Comparison of ENCODE assay signal across 20 mouse cellular contexts in genomic region chr1:151111683-151112082, GRCm38 (mm10).
A peak's percentile ranks its signal among the peaks of the same experiment; 100 is the strongest.
DNase-seq lines count a peak whose midpoint lies in the region; ATAC-seq and TF ChIP-seq lines count a peak whose summit lies in the region.
"Had no signal": no experiment of that assay in that cellular context is flagged by ENCODE, and none has a peak within 500 bp of the region (broad histone marks: within the 10 kb centered on the region; RNA-seq: fewer than 3 reads in every experiment).

No protein-coding gene starts in this region.

- H3K4me1 ChIP-seq in liver, embryonic 13.5 days (replicated peaks), result peaks cover 21% of the 10 kb centered on the region
- H3K4me1 ChIP-seq in liver, postnatal 0 days (ENCODE audit: insufficient read depth), result no peaks in the 10 kb centered on the region
- H3K4me1 ChIP-seq in limb, embryonic 10.5 days, result peaks cover 14% of the 10 kb centered on the region
- no peaks in the 10 kb centered on the region for H3K4me1 ChIP-seq in stomach, postnatal 0 days (replicated peaks; ENCODE audit: control insufficient read depth, insufficient read depth)
- H3K4me1 ChIP-seq: heart, embryonic 13.5 days had no signal

- TF ChIP-seq CTCF in liver, postnatal 0 days (IDR thresholded peaks at IDR 0.05; ENCODE audit: low read depth), result no peak
- TF ChIP-seq CTCF in stomach, postnatal 0 days (IDR thresholded peaks at IDR 0.05; ENCODE audit: low read depth), result no peak

- H3K27ac ChIP-seq in liver, embryonic 13.5 days, result no peak overlapping the region
- no peak overlapping the region for H3K27ac ChIP-seq in liver, postnatal 0 days (ENCODE audit: low read depth)
- no peak overlapping the region for H3K27ac ChIP-seq in limb, embryonic 10.5 days
- no peak overlapping the region for H3K27ac ChIP-seq in stomach, postnatal 0 days (replicated peaks)
- H3K27ac ChIP-seq: embryonic facial prominence, embryonic 12.5 days; forebrain, embryonic 12.5 days; gastrocnemius, adult 2 months; heart, embryonic 13.5 days; hindbrain, embryonic 12.5 days had no signal

- H3K36me3 ChIP-seq in liver, embryonic 13.5 days, result no peaks in the 10 kb centered on the region
- no peaks in the 10 kb centered on the region for H3K36me3 ChIP-seq in liver, postnatal 0 days (replicated peaks; ENCODE audit: insufficient read depth, low read length)
- H3K36me3 ChIP-seq in limb, embryonic 10.5 days, result no peaks in the 10 kb centered on the region
- no peaks in the 10 kb centered on the region for H3K36me3 ChIP-seq in stomach, postnatal 0 days (ENCODE audit: control insufficient read depth, insufficient read depth, low read length)
- H3K36me3 ChIP-seq: embryonic facial prominence, embryonic 12.5 days; forebrain, embryonic 12.5 days; heart, embryonic 13.5 days; hindbrain, embryonic 12.5 days had no signal

- no peak for TF ChIP-seq EP300 in liver, postnatal 0 days (IDR thresholded peaks at IDR 0.05; ENCODE audit: low read depth)
- TF ChIP-seq EP300 in stomach, postnatal 0 days (optimal IDR thresholded peaks at IDR 0.05), result no peak

- H3K9me3 ChIP-seq in liver, embryonic 13.5 days (replicated peaks), result no peaks in the 10 kb centered on the region
- H3K9me3 ChIP-seq in liver, postnatal 0 days (ENCODE audit: low read length), result no peaks in the 10 kb centered on the region
- H3K9me3 ChIP-seq in limb, embryonic 10.5 days (replicated peaks), result no peaks in the 10 kb centered on the region
- H3K9me3 ChIP-seq in stomach, postnatal 0 days (ENCODE audit: control insufficient read depth, low read length), result no peaks in the 10 kb centered on the region
- H3K9me3 ChIP-seq: embryonic facial prominence, embryonic 12.5 days; forebrain, embryonic 12.5 days; heart, embryonic 13.5 days; hindbrain, embryonic 12.5 days had no signal

- ATAC-seq in liver, embryonic 13.5 days (ENCODE audit: low read depth), result peak; percentile 47; the same call in 1 of the 2 replicates
- no peak for ATAC-seq in liver, postnatal 0 days
- no peak for ATAC-seq in stomach, postnatal 0 days (ENCODE audit: low FRiP score, low TSS enrichment)
- ATAC-seq: forebrain, embryonic 16.5 days had no signal

- WGBS in liver, embryonic 13.5 days (ENCODE audit: insufficient replicate concordance), result 25% methylated on average over 6 of the region's 6 CpGs
- 35% methylated on average over 6 of the region's 6 CpGs for WGBS in liver, postnatal 0 days (ENCODE audit: insufficient replicate concordance)
- WGBS in limb, embryonic 10.5 days, result 64% methylated on average over 6 of the region's 6 CpGs
- WGBS in stomach, postnatal 0 days, result 29% methylated on average over 6 of the region's 6 CpGs

- H3K27me3 ChIP-seq in liver, embryonic 13.5 days, result peaks cover 13% of the 10 kb centered on the region; the same call in 1 of the 2 replicates
- H3K27me3 ChIP-seq in liver, postnatal 0 days (ENCODE audit: insufficient read depth, low read length), result no peaks in the 10 kb centered on the region
- H3K27me3 ChIP-seq in limb, embryonic 10.5 days (ENCODE audit: low read depth, poor library complexity, severe bottlenecking), result no peaks in the 10 kb centered on the region
- H3K27me3 ChIP-seq in stomach, postnatal 0 days (ENCODE audit: control insufficient read depth, insufficient read depth, low read length), result no peaks in the 10 kb centered on the region
- H3K27me3 ChIP-seq: embryonic facial prominence, embryonic 12.5 days; forebrain, embryonic 12.5 days; heart, embryonic 13.5 days; hindbrain, embryonic 12.5 days had no signal

- DNase-seq in liver, embryonic 13.5 days, result no peak
- DNase-seq in liver, postnatal 0 days, result no peak
- DNase-seq in lung, postnatal 10 days, result peak; percentile 29
- no peak for DNase-seq in lung, postnatal 4 days
- peak; percentile 22 for DNase-seq in limb, embryonic 10.5 days (ENCODE audit: low spot score)
- DNase-seq in lung, postnatal 25 days (ENCODE audit: low spot score), result peak; percentile 38
- no peak for DNase-seq in cerebellum, postnatal 14 days
- DNase-seq in stomach, postnatal 0 days (ENCODE audit: low spot score), result no peak
- DNase-seq: adrenal gland, adult 8-10 months; adrenal gland, postnatal 36 days; cerebellum, adult 8-10 months; cerebellum, postnatal 25 days; gastrocnemius, adult 2 months; gastrocnemius, postnatal 25 days; heart, postnatal 4 days had no signal

- peak overlapping the region; percentile 14 for H3K9ac ChIP-seq in liver, embryonic 13.5 days
- no peak overlapping the region for H3K9ac ChIP-seq in liver, postnatal 0 days (replicated peaks)
- no peak overlapping the region for H3K9ac ChIP-seq in stomach, postnatal 0 days (ENCODE audit: low read length)
- H3K9ac ChIP-seq: embryonic facial prominence, embryonic 12.5 days; forebrain, embryonic 12.5 days; heart, embryonic 13.5 days; hindbrain, embryonic 12.5 days had no signal

- no peak overlapping the region for H3K4me2 ChIP-seq in liver, embryonic 13.5 days
- no peak overlapping the region for H3K4me2 ChIP-seq in liver, postnatal 0 days (ENCODE audit: low read depth, low read length)
- no peak overlapping the region for H3K4me2 ChIP-seq in stomach, postnatal 0 days (replicated peaks; ENCODE audit: low read depth)
- H3K4me2 ChIP-seq: embryonic facial prominence, embryonic 12.5 days; forebrain, embryonic 12.5 days; heart, embryonic 13.5 days; hindbrain, embryonic 12.5 days had no signal

- H3K4me3 ChIP-seq in liver, embryonic 13.5 days (replicated peaks), result no peak overlapping the region
- no peak overlapping the region for H3K4me3 ChIP-seq in liver, postnatal 0 days (ENCODE audit: low read depth, low read length)
- H3K4me3 ChIP-seq in limb, embryonic 10.5 days, result no peak overlapping the region
- H3K4me3 ChIP-seq in stomach, postnatal 0 days (ENCODE audit: low read depth, low read length), result no peak overlapping the region
- H3K4me3 ChIP-seq: embryonic facial prominence, embryonic 12.5 days; forebrain, embryonic 12.5 days; gastrocnemius, adult 2 months; heart, embryonic 13.5 days; hindbrain, embryonic 12.5 days had no signal

Comparison
In these comparisons a context has a peak if more than half of its experiments do, and no peak if none do; other contexts are left out.
1. DNase-seq: peak in lung, postnatal 10 days (single experiment), limb, embryonic 10.5 days (single experiment) and lung, postnatal 25 days (single experiment); none in liver, embryonic 13.5 days (single experiment), liver, postnatal 0 days (single experiment), lung, postnatal 4 days (0 of 2), cerebellum, postnatal 14 days (0 of 2) and stomach, postnatal 0 days (single experiment).